Mouse (Mus musculus) lung, adult 2 months (tissue): ENCODE measurements around the gene Dbi.

Experiments
- CTCF ChIP-seq: fragments of 200-500 bp; IDR thresholded peaks from 2 replicates; pipeline ENCODE4 v1.5.1; 2011; ENCODE audit warnings: mild to moderate bottlenecking, low read length, control low read depth; ENCODE audit not compliant: insufficient read depth
- POLR2A ChIP-seq: fragments of 200-500 bp; IDR thresholded peaks from 2 replicates; pipeline ENCODE4 v1.6.1; 2011; ENCODE audit warnings: low read depth, mild to moderate bottlenecking, control low read depth, low read length, borderline replicate concordance; ENCODE audit errors: extremely low read depth

DNA sequence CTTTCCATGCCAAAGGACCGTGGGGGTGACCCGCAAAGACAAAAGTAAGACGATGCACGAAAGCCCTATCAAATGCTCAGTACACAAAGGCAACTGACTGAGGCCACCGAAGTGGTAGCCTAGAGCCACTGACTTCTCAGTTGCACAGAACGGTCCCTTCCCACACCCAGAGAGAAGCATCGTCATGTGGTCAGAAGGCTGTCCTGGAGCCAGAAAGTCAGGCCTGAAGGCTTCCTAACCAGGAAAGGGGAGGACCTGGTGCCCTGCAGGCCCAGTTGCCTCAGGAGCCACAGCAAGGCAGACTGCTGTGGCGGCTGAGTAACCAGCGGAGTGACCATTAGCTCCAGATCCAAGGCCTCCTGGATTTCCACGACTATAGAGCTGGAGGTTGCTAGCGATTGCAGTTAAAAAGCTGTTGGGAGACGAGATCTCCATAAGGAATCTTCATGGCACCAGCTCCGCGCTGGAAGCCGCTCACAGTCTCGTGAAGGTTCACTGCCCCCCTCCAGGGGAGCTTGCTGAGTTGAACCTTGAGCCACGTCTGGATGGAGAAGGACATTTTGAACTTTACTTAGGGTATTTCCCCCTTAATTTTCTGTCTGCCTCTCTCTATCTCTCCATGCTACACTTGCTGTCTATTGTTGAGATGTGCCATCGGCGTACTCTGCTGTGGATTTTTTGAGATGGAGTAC lies 11.0 kb downstream of the Dbi start:
- no peak for TF ChIP-seq POLR2A
- no peak for TF ChIP-seq CTCF
